Mouse (Mus musculus) lung, adult 2 months (tissue): ENCODE measurements at regions not wholly inside any gene's neighbourhood (a gene's known extent, or its start where the extent isn't known, plus 50 kb on each side); places are given as distances from the start of the nearest gene placed in this dataset.

ENCODE experiments used
- CTCF ChIP-seq: fragments of 200-500 bp; IDR thresholded peaks from 2 replicates; pipeline ENCODE4 v1.5.1; 2011; ENCODE audit warnings: mild to moderate bottlenecking, low read length, control low read depth; ENCODE audit not compliant: insufficient read depth
- POLR2A ChIP-seq: fragments of 200-500 bp; IDR thresholded peaks from 2 replicates; pipeline ENCODE4 v1.6.1; 2011; ENCODE audit warnings: low read depth, mild to moderate bottlenecking, control low read depth, low read length, borderline replicate concordance; ENCODE audit errors: extremely low read depth

GRCm38 (mm10) chr8:80328676-80329075 lies 164.9 kb upstream of the Gypa start:
- TF ChIP-seq POLR2A (no peak), CTCF (no peak)
